Mouse (Mus musculus): ENCODE data around the gene Tiam2.

Gene Tiam2

DNA sequence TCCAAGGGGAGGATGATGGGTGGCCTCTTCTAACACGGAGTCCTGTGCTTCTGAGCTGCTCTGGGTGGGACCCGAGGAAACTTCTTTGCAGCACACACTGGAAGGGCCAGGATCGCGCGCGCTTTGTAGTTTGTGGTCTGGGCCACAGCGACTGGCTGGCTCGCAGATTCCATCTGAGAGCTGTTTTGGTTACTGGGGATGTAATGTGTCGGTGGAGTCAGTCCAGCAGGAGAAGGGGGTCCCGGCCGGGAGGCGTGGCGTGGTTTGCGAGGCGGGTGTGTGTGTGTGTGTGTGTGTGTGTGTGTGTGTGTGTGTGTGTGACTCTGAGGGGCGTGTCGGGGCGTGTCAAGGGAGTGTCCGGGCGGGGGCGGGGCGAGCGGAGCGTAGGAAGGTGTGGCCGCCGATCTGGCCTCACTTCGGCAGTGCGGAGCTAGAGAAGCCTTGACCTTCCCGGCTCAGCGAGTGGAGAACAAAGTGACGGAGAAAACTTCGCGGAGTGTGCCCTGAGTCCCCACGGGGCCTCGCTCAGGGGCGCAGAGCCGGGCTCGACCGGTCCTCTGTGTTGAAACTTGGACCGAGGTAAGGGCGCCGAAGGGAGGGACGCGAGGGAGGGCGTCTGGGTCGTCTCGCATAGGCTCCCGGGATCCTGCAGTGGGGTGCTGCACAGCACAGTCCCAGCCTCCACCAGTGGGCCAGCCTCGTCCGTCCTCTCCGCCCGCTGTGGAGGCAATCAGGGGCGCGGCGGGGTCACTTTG lies at the start of gene Tiam2:
Tiam2 (plus strand) TSS at position 426 of the 755 bp plus-strand sequence.
- peak; percentile 85 for DNase-seq

DNA sequence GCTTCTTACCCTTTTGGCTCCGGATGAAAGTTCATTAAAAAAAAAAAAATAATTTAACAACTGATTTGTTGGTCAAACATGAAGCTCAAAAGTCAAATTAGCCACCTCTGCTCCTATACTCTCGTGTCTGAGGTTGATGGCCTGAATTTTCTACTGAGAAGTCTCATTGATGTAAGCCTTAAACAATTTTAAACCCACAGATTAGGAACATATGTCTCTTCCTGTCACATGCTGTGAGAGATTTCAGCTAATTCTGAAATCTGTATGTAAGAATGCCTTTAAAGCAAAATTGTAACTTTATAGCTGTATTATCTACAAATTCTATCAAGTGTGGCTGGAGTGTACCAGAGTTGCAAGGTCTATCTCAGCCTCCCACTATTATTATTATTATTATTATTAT lies 46.1 kb upstream of the Tiam2 start:
- DNase-seq = no peak

DNA sequence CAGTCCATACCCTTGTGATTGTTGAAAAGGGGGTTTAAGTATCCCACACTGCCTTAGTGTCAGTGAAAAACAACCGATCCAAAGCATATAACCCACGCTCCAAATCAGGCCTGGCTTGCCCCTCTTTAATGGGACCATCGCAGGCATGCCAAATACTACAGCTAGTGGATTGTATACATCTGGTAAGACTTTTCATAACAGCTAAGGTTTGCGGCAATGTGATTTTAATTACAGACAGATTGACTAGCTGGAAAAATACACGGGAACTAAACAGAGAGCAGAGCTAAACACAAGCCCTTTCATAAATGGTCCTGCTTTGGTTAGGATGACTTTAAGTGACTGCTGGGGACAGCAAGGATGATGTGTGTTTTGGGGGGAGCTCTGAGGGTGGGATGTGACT lies 44.4 kb upstream of the Tiam2 start:
- DNase-seq = peak; percentile 49

DNA sequence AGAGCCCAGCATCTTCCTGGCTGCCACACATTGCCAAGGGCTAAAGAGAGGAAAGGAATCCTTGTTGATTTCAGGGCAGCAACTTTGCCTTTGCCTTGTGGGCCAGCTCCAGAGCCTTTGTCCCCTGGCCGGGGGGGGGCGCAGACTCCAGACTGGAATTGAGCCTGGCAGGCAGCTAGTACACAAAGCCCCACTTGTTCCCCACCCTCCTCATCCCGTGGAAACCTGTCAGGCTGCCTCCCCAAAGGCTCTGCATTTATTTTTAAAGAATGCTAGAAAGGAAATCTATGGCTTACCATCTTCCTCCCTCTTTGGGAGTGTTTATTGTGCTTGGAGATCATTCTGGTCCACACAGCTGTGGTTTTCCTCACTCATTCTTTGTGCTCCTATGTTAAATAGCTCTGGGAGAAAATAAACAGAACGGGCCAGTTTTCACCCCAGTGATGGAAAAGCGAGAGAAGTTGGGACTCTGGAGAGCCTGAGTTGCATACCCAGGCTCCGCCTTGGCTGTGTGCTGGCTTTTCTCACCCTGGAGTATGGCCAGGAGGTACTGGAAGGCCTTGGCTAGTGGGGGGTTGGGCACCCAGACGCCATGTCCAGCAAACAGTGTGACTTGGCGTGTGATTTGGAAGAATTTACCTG lies 41.2 kb upstream of the Tiam2 start:
- peak; percentile 62 for DNase-seq

DNA sequence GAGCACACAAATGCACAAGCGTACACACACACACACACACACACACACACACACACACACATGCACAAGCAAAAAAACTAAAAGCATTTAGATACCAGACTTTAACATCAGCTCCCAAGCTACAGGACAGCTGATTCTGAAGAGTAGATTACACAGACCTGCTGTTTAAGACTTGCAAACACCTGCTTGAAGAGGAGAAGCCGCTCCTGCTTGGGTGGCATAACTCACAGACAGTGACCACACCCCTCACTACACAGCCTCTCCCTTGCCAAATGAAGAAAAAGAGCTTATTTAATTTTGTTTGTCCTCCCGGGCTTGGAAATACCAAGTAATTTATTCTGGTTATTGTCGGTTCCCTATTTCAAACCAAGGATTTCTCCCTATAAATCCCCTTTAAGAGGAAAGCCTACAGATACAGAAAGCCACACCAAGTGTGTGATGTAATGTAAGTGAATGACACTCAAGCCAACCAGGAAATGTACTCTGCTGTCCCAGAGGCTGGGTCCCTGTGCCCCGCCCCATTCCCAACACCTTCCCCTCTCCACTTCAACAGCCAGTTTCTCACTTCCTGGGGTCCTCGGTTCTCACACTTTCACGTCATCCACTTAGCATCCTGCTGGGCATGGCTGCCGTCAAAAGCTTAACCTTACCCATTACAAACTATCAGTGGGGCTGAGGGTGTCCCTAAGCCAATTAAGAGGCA lies 40.1 kb upstream of the Tiam2 start:
- no peak for DNase-seq

DNA sequence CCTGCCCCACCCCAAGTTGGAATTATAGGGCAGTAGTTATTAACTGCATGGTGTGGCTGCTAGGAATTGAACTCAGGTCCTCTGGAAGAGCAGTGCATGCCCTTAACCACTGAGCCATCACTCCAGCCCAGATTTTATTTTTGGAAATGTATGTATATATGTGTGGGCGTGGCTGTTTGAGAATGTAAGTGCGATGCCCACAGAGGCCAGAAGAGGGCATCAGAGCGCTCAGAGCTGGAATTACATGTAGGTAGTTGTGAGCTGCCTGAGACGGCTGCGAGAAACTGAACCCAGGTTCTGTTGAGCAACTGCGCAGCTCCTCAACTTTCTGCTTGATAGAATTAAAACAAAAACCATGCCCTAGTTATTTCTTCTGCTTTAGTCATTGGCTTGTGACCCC lies 38.0 kb upstream of the Tiam2 start:
- peak; percentile 67 for DNase-seq

DNA sequence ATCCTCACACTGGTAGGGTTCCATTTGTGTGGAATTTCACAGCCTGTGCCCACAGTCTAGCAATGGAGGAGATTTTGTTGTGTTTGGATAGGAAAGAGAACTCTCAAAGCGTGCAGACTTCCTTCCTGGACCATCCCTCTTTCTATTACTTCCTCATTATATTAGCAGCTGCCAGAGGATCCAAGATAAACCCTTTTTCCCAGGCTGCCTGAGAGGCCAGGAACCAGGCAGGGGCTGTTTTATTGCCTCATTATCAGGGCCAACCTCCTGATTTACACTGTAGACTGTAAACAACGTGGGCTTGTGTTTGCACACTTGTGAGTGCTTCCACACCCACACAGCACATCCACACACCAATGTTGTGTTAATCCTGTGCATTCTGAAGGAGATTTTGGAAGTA lies 31.3 kb upstream of the Tiam2 start:
- no peak for DNase-seq

DNA sequence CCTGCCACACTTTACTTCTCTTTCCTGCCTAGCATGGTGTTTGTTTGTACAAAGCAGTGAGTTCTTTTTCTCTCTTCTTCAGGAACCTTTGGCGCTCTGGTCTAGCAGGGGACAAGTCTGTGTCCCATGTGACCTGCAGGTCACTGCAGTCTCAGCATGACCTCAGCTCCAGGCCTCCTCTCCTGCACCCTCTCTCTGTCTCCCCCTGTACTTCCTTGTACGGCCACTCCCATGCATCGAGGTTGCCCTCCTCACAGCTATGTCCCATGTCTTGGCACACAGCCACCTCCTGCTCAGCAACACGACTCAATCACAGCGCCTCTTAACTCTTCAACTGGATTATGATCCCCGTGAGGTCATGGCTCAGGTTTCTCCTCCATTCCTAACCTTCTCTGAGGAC lies 26.9 kb upstream of the Tiam2 start:
- DNase-seq = no peak

DNA sequence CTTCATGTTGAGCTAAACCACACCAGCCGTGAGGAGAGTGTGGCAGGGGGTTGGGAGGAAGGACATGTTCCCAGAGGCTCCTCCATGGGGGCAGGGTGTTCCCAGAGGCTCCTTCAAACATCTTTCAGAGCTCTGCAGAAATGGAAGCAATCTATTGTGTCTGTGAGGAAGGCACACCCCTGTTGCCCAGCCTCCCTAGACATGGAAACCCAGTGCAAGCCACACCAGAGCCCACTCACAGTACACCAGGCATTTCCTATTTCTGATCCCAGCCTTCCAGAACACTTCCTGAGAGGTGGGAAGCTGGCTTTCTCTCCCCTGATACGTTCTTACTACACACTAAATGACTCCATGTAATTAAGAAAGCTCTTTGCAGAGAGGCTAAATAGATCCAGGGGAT lies 20.4 kb upstream of the Tiam2 start:
- DNase-seq = no peak

DNA sequence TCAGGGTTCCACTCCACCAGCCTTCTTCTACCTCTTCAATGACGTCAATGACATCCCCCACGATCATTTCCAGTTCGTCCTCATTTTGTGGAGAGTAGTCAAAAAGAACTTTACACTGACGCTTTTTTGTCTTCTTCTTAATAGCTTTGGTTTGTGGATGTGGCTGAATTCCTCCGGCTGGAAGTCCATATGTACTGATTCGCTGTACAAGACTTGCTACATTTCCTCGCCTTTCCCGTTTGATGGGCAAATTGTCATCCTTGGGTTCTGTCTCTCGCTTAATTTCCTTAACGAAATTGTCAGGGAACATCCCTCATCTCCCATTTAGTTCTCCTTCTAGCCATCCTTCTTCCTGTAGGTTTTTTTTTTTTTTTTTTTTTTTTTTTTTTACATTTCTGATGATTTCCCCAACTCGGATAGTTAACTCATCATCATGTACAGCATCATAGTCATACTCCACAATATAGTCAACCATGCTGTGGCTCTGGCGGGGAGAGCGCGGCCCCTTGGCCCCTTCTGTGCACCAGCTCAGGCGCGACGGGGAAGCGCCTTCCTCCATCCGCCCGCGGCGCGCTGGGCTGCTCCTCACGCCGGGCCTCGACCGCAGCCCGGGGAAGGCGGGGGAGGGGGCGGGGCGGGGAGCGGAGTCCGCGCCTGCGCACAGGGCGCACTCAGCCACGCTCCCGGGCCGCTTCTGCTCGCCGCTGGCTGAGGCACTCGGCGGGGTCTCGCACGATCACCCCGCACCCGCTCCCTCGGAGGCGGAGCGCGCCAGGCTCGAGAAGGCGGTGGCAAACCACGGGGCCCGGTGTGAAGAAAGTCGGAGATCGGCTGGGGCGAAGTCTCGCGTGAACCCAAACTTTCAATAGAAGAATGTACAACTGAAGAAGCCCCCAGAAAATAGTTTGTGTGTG lies 12.4 kb upstream of the Tiam2 start:
- DNase-seq = peak; percentile 92

DNA sequence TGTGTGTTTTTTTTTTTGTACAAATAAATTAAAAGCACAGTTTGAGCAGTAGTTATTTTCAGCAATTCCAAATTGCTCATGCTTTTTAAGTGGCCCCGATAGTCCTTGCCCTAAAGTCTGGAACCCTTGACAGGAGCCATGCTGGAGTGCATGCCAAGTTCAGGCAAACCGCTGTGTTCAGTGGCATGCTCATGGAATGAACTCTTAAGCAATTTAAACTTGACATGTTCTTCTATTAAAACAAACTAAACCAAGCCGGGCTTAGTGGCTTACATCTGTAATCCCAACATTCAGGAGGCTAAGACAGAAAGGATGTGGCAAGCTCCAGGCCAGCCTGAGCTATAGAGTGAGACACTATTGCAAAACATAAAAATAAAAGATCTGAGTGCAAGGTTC lies 11.8 kb upstream of the Tiam2 start:
- no peak for DNase-seq

DNA sequence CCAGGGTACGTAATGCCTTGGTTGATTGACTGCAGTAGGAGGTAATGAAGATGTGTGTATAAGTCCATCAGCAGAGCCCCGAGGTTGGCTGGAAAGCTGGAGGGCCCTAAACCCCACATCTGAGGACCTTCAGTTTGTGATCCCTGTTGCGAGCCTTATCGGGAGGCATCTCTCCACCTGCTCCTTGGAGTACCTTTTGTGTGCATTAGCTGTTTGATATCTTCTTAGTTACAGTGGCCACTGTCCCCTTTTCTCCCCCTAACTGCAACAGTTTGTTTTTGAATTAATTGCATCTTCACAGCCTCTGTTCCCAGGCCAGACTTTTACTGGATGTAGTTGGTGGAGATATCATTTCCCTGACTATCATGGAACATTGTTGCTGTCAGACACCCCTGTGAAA lies 10.8 kb upstream of the Tiam2 start:
- no peak for DNase-seq

DNA sequence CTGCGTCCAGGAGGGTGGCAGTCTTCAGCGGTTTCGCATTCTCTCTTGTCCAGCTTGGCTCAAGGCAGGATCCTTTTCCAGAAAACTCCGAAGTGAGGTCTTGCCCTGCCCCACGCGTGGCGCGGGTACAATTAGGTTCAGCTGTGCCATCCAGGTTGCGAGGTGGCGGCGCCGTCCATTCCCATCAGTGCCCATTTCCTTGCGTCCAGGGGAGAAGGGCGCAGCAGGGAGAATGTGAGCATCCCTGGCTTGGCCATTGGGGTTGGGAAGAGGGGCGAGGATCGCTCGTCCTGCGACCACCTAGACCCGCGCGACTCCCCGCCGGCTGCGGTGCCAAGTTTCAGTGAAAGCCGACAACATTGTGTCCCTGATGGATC lies 518 bp downstream of the Tiam2 start:
- peak; percentile 29 for DNase-seq

DNA sequence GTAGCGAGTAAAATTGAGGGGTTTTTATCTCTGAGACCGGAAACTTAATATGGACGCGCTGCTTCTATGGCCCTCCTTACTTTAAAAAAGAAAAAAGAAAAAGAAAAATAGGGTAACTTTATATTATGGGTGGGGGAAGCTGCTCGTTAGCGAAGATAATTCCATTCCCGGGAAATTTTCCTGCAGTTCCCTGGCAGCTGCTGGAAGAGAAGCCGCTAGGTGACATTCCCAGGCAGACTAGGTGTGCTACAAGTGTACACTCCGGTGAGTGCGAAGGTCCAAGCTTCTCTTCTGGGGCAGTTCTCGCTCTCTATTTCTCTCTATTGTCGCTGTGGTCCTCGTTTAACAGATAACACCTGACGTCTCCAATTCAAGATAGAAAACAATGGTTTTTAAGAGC lies 962 bp downstream of the Tiam2 start:
- no peak for DNase-seq

DNA sequence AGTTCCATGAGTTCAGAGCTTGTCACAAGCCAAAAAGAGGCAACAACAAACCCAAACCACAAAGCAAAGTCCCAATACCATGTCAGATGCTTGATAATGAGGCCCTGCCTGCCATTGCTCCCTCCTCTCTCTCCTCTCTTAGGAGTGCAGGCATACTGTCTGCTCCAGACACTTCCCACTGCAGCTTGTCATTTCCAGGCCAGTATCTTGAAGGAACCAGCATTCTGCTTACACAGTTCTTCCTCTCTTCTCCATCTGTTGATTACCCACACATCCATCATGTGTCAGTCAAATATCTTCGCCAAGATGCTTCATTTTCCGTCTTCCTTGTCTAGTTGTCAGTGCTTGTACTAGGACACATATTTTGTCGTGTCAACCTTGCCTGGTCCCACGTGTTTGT lies 2.4 kb downstream of the Tiam2 start:
- DNase-seq = no peak

DNA sequence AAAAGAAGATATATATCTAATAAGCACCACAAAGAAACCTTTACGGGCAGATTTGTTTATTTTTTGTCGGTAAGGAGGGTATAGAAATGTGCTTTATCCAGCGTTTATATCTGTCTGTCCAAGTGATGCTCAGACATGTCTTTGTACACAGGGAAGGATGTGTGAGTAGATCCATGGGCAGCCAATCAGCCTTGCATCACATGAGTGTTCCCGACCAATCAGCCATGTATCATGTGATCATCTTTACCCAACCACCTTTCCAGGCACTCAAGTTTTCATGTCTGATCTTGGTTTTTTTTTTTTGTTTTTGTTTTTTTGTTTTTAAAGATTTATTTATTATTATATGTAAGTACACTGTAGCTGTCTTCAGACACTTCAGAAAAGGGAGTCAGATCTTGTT lies 3.1 kb downstream of the Tiam2 start:
- DNase-seq = no peak

DNA sequence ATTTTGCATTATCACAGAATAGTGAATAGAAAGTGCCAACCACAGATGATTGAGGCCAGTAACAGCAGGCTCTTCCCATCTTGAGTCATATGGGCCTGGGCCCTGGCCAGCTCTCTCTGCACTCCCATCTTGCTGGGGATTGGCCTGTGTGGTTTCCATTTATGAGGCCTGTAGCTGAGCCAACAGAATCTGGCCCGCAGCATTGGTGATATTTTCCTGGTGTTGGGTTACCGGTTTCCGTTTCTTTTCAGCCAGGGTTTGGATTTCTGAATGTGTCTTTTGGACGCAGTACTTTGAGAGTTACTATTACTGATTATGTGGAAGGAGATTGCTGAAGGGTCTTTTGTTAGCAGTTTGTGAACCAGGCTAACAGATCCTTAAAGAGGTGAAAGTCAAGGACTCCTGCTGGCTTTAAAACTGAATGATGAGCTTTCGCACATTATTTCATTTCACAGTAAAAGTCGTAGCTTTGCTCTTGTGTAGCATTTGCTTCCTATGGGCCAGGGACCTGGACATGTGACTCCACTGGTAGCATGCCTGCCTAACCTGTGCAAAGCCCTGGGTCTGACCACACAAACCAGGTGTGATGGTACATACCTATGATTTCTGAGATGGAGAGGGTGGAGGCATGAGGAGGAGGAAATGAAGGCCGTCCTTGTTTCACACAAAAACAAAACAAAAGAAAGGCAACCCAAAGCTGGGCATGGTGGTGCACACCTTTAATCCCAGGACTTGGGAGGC lies 5.5 kb downstream of the Tiam2 start:
- no peak for DNase-seq

DNA sequence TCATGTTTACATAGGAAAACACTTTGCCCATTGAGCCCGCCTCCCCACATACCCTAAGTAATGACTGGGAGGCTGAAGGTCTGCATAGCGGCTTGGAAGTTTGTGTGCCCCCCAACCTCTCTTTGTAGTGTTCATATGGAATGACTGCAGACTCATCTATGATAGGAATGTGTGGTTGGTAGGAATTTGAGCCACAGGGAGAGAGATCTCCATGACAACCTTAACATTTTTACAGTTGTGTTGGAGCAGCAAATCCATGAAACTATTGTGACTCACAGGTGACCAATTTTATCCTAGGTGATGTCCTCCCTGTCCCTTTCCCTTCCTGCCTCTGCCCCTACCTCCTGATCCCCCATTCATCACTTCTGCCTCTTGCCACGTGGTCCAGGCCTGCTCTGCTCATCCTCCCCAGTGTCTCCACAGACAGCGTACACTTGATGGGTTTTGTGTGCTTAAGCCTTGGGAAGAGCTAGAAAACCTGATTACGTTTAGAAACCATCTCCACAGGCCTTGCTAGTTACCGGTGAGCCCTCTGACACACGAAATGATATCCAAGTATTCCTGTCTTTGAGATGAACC lies 9.9 kb downstream of the Tiam2 start:
- no peak for DNase-seq

DNA sequence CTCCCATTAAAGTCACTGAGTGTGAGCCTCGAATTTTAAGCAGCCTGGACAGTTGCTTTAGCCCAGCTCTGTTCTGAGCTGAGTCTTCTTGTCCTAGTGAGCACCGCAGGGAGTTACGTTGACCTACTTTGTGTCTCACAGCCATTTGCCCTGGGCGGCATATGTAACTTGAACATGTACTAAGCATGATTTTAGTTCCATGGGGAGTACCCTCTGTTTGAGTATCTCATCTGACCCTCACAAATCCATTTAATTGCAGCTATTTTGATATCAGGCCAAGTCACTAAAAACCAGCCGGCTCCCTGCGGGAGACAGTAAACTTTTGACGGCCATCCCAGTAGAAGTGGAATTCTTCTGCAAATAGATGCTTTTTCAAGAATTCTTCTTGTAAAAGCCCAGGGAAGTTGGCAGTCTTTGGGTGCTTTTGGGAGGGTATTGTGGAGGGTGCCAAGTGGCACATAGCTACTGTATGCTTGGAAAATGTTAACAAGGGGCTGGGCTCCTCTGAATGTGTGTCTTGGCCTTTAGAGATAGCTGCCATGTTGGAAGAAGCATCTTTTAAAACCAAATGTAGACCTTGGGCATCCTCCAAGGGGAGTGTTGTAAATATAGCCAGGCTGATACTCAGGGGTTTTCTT lies 10.6 kb downstream of the Tiam2 start:
- DNase-seq = no peak

DNA sequence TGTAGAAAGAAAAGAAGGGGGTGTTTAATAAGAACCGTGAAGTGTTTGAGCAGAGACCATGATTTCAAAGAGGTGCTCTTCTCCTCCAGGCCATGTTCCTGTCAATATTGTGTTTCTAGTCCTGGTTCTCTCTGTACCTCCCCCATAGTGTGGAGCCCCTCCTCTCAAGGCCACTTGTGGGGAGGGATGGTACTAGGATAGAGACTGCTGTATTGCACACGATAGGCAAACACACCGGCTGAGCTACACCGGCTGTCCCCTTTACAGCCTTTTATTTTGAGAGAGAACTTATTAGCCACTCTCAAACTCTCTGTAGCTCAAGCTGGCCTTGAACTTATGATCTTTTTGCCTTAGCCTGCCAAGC lies 11.1 kb downstream of the Tiam2 start:
- DNase-seq = no peak

DNA sequence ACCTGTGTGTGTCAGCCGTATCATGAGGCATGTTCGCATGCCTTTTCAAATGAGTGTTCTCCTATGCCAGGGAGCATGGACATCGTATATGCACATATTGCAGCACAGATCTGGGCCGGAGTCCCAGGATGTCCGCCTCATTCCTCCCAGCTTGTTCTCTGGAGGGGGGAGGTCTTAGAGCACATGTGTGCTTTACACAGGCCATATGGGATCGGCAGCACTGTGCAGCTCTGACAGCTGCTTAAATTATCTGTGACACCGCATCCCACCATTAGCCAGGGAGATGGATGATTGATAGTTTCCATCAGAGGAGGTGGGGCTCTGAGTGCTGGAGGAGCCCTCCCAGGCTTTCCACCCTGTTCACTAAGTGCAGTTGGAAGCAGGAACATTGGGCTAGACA lies 12.4 kb downstream of the Tiam2 start:
- DNase-seq = peak; percentile 55

DNA sequence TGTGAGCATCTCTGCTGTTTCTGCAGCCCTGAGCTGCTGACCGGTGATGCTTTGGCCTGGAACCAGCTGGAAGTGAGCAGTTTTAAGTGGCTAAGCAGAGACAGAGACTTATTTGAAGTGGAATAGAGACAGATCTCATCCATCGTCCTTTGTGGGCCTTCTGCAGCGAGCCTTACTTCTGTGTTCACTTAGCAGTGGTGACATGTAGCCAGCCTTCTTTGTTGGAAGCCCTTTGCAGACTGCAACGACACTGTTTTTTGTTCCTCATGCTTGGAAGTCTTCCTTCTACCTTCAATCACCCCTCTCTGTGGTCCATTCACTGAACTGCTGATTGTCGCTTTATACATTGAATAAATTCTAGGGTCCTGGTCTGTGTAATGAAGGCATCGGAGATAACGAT lies 18.5 kb downstream of the Tiam2 start:
- no peak for DNase-seq

Measured in embryo, embryonic 11 days (tissue).